8 mouse cellular contexts compared by ENCODE assay signal in the genomic region with DNA sequence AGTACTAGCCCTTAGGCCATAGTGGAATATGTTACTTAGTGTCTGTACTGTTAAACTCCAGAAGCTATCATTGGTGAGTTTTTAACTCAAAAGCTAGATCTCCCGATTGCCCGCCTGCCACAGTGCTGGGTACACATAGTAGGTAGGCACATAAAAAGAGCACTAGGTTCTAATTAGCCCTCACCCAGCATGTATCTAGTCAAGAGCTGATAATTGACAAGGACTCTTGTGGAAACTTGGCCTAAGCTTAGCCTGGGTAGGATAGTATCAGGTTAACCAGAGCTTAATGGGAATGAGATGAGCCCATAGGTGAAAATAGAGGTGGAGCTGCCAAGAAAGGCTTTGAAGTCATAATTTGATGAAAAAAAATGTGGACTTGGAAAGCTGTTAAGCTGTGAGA. TPM values are rescaled to one million over a fixed set of nuclear protein-coding genes. Genes with fewer than 3 reads are reported as not detected.
DNase-seq lines count a peak whose midpoint lies in the region; ATAC-seq lines count a peak whose summit lies in the region.

No protein-coding gene starts in this region.

- H3K4me3 ChIP-seq in megakaryocyte, embryonic 14.5 days (replicated peaks), result peak overlapping the region; percentile 98
- peak overlapping the region; percentile 99 for H3K4me3 ChIP-seq in limb, embryonic 13.5 days
- peak overlapping the region; percentile 94 for H3K4me3 ChIP-seq in stomach, embryonic 15.5 days (replicated peaks)

- H3K9ac ChIP-seq in limb, embryonic 13.5 days, result peak overlapping the region; percentile 98
- peak overlapping the region; percentile 93; the same call in 1 of the 2 replicates for H3K9ac ChIP-seq in stomach, embryonic 15.5 days

- no peaks in the 10 kb centered on the region for H3K9me3 ChIP-seq in megakaryocyte, embryonic 14.5 days
- H3K9me3 ChIP-seq in limb, embryonic 13.5 days, result no peaks in the 10 kb centered on the region
- H3K9me3 ChIP-seq in stomach, embryonic 15.5 days, result no peaks in the 10 kb centered on the region

- no peaks in the 10 kb centered on the region for H3K27me3 ChIP-seq in megakaryocyte, embryonic 14.5 days (replicated peaks)
- H3K27me3 ChIP-seq in limb, embryonic 13.5 days, result no peaks in the 10 kb centered on the region
- H3K27me3 ChIP-seq in stomach, embryonic 15.5 days (replicated peaks), result no peaks in the 10 kb centered on the region

- H3K36me3 ChIP-seq in megakaryocyte, embryonic 14.5 days (replicated peaks; ENCODE audit: low read length), result peaks cover 39% of the 10 kb centered on the region
- peaks cover 40% of the 10 kb centered on the region for H3K36me3 ChIP-seq in limb, embryonic 13.5 days
- peaks cover 19% of the 10 kb centered on the region for H3K36me3 ChIP-seq in stomach, embryonic 15.5 days

- 49% methylated on average over 2 of the region's 2 CpGs for WGBS in limb, embryonic 13.5 days
- 33% methylated on average over 2 of the region's 2 CpGs for WGBS in stomach, embryonic 15.5 days

- no peak for ATAC-seq in megakaryocyte, adult 5-6 weeks (ENCODE audit: poor library complexity, severe bottlenecking)
- ATAC-seq in limb, embryonic 13.5 days (ENCODE audit: low FRiP score, low read depth), result no peak
- ATAC-seq in stomach, embryonic 15.5 days (ENCODE audit: insufficient read depth, low FRiP score, low read depth), result no peak

- peak overlapping the region; percentile 97; the same call in 1 of the 2 replicates for H3K27ac ChIP-seq in limb, embryonic 13.5 days
- H3K27ac ChIP-seq in stomach, embryonic 15.5 days, result peak overlapping the region; percentile 98

- H3K4me1 ChIP-seq in megakaryocyte, embryonic 14.5 days, result peaks cover 40% of the 10 kb centered on the region
- H3K4me1 ChIP-seq in limb, embryonic 13.5 days, result peaks cover 30% of the 10 kb centered on the region
- H3K4me1 ChIP-seq in stomach, embryonic 15.5 days, result peaks cover 13% of the 10 kb centered on the region; the same call in 1 of the 2 replicates

- H3K4me2 ChIP-seq in limb, embryonic 13.5 days (replicated peaks), result peak overlapping the region; percentile 98
- H3K4me2 ChIP-seq in stomach, embryonic 15.5 days, result peak overlapping the region; percentile 92

- peak; percentile 13 for DNase-seq in cerebellum, adult 8-10 months
- no peak for DNase-seq in cerebellum, postnatal 36 days
- DNase-seq in ovary, postnatal 10 days (ENCODE audit: low spot score), result no peak
- no peak for DNase-seq in layer of hippocampus, postnatal 36 days

RNA-seq across cellular contexts. Expression of gene Ppia, which starts 1.8 kb away (rescaled TPM):
- polyA plus RNA-seq in megakaryocyte, embryonic 14.5 days (2012; ENCODE audit: insufficient read depth, low replicate concordance), result 18.2 and 172 TPM in 2 replicates
- total RNA-seq in megakaryocyte, adult 5-6 weeks (2015), result 3,541 and 3,784 TPM in 2 replicates
- 1,457 and 1,607 TPM in 2 replicates for total RNA-seq in megakaryocyte, adult 5-6 weeks (2017)
- polyA plus RNA-seq in limb, embryonic 13.5 days (2015; fragmentation: Nextera tagmentation; extraction: Ambion mirVana), result 4,950 and 5,155 TPM in 2 replicates
- 5,074 and 5,744 TPM in 2 replicates for polyA plus RNA-seq in stomach, embryonic 15.5 days (2015; fragmentation: Nextera tagmentation; extraction: Ambion mirVana)
- 1,000 to 10,000 TPM; 1,662 to 1,810 TPM for total RNA-seq in layer of hippocampus, postnatal 36 days (2021)

RNA-seq across cellular contexts. Expression of gene H2afv, which starts 27.2 kb away (rescaled TPM):
- 23.2 and 32.7 TPM in 2 replicates for polyA plus RNA-seq in megakaryocyte, embryonic 14.5 days (2012; ENCODE audit: insufficient read depth, low replicate concordance)
- total RNA-seq in megakaryocyte, adult 5-6 weeks (2015), result 235 and 240 TPM in 2 replicates
- total RNA-seq in megakaryocyte, adult 5-6 weeks (2017), result 173 and 184 TPM in 2 replicates
- polyA plus RNA-seq in limb, embryonic 13.5 days (2015; fragmentation: Nextera tagmentation; extraction: Ambion mirVana), result 657 and 704 TPM in 2 replicates
- 399 and 425 TPM in 2 replicates for polyA plus RNA-seq in stomach, embryonic 15.5 days (2015; fragmentation: Nextera tagmentation; extraction: Ambion mirVana)
- 10 to 100 TPM; 41.8 to 42.6 TPM for total RNA-seq in layer of hippocampus, postnatal 36 days (2021)

RNA-seq across cellular contexts. Expression of gene Zmiz2, which starts 28.2 kb away (rescaled TPM):
- polyA plus RNA-seq in megakaryocyte, embryonic 14.5 days (2012; ENCODE audit: insufficient read depth, low replicate concordance), result 225 and 608 TPM in 2 replicates
- 37.8 and 39.0 TPM in 2 replicates for total RNA-seq in megakaryocyte, adult 5-6 weeks (2015)
- 7.9 and 12.6 TPM in 2 replicates for total RNA-seq in megakaryocyte, adult 5-6 weeks (2017)
- polyA plus RNA-seq in limb, embryonic 13.5 days (2015; fragmentation: Nextera tagmentation; extraction: Ambion mirVana), result 10.1 and 10.3 TPM in 2 replicates
- polyA plus RNA-seq in stomach, embryonic 15.5 days (2015; fragmentation: Nextera tagmentation; extraction: Ambion mirVana), result 10.7 and 11.1 TPM in 2 replicates
- total RNA-seq in layer of hippocampus, postnatal 36 days (2021), result 100 to 1,000 TPM; 152 to 170 TPM

RNA-seq across cellular contexts. Expression of gene Purb, which starts 58.6 kb away (rescaled TPM):
- polyA plus RNA-seq in megakaryocyte, embryonic 14.5 days (2012; ENCODE audit: insufficient read depth, low replicate concordance), result 8.7 and 12.9 TPM in 2 replicates
- 54.1 and 63.5 TPM in 2 replicates for total RNA-seq in megakaryocyte, adult 5-6 weeks (2015)
- 43.7 and 56.3 TPM in 2 replicates for total RNA-seq in megakaryocyte, adult 5-6 weeks (2017)
- polyA plus RNA-seq in limb, embryonic 13.5 days (2015; fragmentation: Nextera tagmentation; extraction: Ambion mirVana), result 30.5 and 32.1 TPM in 2 replicates
- polyA plus RNA-seq in stomach, embryonic 15.5 days (2015; fragmentation: Nextera tagmentation; extraction: Ambion mirVana), result 28.5 and 28.7 TPM in 2 replicates
- total RNA-seq in layer of hippocampus, postnatal 36 days (2021), result 100 to 1,000 TPM; 255 to 257 TPM

Comparison
In these comparisons a context has a peak if more than half of its experiments do, and no peak if none do; other contexts are left out.
1. RNA of gene Ppia, which starts 1.8 kb away (polyA plus RNA-seq): 5,074 to 5,744 TPM in stomach, embryonic 15.5 days and 4,950 to 5,155 TPM in limb, embryonic 13.5 days; 18.2 to 172 TPM in megakaryocyte, embryonic 14.5 days; every median in the first group is over 10 times any median in the second.
2. RNA of gene H2afv, which starts 27.2 kb away (polyA plus RNA-seq): 657 to 704 TPM in limb, embryonic 13.5 days and 399 to 425 TPM in stomach, embryonic 15.5 days; 23.2 to 32.7 TPM in megakaryocyte, embryonic 14.5 days; every median in the first group is over 10 times any median in the second.
3. RNA of gene Zmiz2, which starts 28.2 kb away (polyA plus RNA-seq): 225 to 608 TPM in megakaryocyte, embryonic 14.5 days; 10.7 to 11.1 TPM in stomach, embryonic 15.5 days and 10.1 to 10.3 TPM in limb, embryonic 13.5 days; every median in the first group is over 10 times any median in the second.
4. Peak in every context shown above with its lines, with median percentiles within 50 percentile points of each other: H3K4me3 ChIP-seq.